20 mouse cellular contexts compared by ENCODE assay signal in genomic region chr12:71348401-71348896, GRCm38 (mm10).
"Had no signal": no experiment of that assay in that cellular context is flagged by ENCODE, and none has a peak within 500 bp of the region (broad histone marks: within the 10 kb centered on the region; RNA-seq: fewer than 3 reads in every experiment).

No protein-coding gene starts in this region.

- H3K4me2 ChIP-seq: limb, embryonic 13.5 days; liver, embryonic 13.5 days; midbrain, embryonic 12.5 days; neural tube, embryonic 13.5 days had no signal

- H3K27me3 ChIP-seq: liver, embryonic 13.5 days; neural tube, embryonic 13.5 days had no signal

- H3K9ac ChIP-seq: limb, embryonic 13.5 days; liver, embryonic 13.5 days; midbrain, embryonic 12.5 days; neural tube, embryonic 13.5 days had no signal

- H3K9me3 ChIP-seq: limb, embryonic 10.5 days; limb, embryonic 13.5 days; liver, embryonic 13.5 days; midbrain, embryonic 12.5 days; neural tube, embryonic 13.5 days had no signal

- H3K36me3 ChIP-seq: limb, embryonic 10.5 days; limb, embryonic 13.5 days; liver, embryonic 13.5 days; midbrain, embryonic 12.5 days; neural tube, embryonic 13.5 days had no signal

- H3K4me3 ChIP-seq: limb, embryonic 10.5 days; limb, embryonic 13.5 days; liver, embryonic 13.5 days; midbrain, embryonic 12.5 days; myocyte; neural tube, embryonic 13.5 days had no signal

- H3K27ac ChIP-seq: kidney, postnatal 0 days; limb, embryonic 10.5 days; limb, embryonic 13.5 days; liver, embryonic 13.5 days; midbrain, embryonic 12.5 days; neural tube, embryonic 13.5 days; stomach, postnatal 0 days had no signal

- H3K4me1 ChIP-seq: liver, embryonic 13.5 days had no signal

- ATAC-seq: midbrain, embryonic 16.5 days had no signal

- DNase-seq: kidney, adult 2 months; kidney, postnatal 4 days; liver; liver, embryonic 13.5 days; lung, adult 2 months; lung, postnatal 14 days; lung, postnatal 4 days; retina, postnatal 1 day; right cerebral cortex, postnatal 25 days; thymus, adult 2 months; thymus, postnatal 14 days; thymus, postnatal 4 days had no signal
